Mouse (Mus musculus) olfactory bulb, adult 2 months (tissue): ENCODE results near the gene Hspa12a.

Experiments
- CTCF ChIP-seq: fragments of 200-500 bp; IDR thresholded peaks from 2 replicates; pipeline ENCODE4 v1.5.1; 2012; ENCODE audit warnings: low read depth, mild to moderate bottlenecking, low read length, moderate library complexity; ENCODE audit not compliant: insufficient read depth
- POLR2A ChIP-seq: fragments of 200-500 bp; IDR thresholded peaks from 2 replicates; pipeline ENCODE4 v1.6.1; 2012; ENCODE audit warnings: mild to moderate bottlenecking, low read depth, low read length, moderate library complexity; ENCODE audit not compliant: insufficient read depth

DNA sequence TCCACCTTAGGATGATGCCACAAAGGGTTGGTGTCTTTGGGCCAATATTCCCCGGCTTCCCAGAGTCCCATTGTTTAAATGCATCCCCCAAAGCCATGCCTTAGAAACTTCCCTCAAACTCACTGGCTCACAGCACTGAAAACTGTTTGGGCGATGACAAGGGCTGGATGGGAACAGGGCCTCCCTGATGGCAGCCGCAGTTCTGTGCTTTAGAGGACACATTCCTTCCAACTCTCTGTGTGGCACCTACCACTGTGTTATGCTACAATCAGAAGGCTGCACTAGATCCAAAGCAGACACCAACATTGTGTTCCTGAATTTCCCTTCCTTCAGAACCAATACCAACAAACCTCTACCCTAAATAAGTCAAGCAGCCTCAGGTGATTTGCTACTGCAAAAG is 99.8 kb downstream of the Hspa12a start:
- no peak for TF ChIP-seq POLR2A
- no peak for TF ChIP-seq CTCF
